Mouse (Mus musculus): ENCODE measurements around the gene Dnmt1. TPM values are rescaled to one million over a fixed set of nuclear protein-coding genes. Genes with fewer than 3 reads are reported as not detected.

Gene Dnmt1
- polyA plus RNA-seq, 1 experiment from 2014 or later, result 104 TPM

DNA sequence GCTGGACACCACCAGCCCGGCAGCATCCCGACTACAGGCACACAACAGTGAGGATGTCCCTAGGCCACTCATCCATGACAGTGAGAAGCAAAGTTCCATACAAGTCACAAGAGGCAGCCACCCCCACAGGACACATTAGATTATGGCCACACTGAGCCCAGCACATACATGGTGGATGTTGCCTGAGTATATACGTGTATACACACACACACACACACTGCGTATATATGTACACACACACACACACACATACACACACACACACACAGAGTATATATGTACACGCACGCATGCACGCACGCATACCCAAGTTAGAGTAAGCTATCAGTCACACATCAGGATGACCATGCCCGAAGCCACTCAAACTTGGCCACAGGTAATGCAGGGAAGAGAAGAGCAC lies 64.3 kb downstream of the Dnmt1 start:
- DNase-seq (ENCODE audit: low spot score), result no peak
- no peaks in the 10 kb centered on the region for H3K27me3 ChIP-seq (ENCODE audit: insufficient read depth, poor library complexity, severe bottlenecking)
- H3K9me3 ChIP-seq, result no peaks in the 10 kb centered on the region
- H3K27ac ChIP-seq, result no peak overlapping the region
- WGBS, result 96% methylated on average over 9 of the region's 9 CpGs
- peaks cover 20% of the 10 kb centered on the region for H3K4me1 ChIP-seq (replicated peaks)
- no peak overlapping the region for H3K4me3 ChIP-seq
- peaks cover 69% of the 10 kb centered on the region for H3K36me3 ChIP-seq

DNA sequence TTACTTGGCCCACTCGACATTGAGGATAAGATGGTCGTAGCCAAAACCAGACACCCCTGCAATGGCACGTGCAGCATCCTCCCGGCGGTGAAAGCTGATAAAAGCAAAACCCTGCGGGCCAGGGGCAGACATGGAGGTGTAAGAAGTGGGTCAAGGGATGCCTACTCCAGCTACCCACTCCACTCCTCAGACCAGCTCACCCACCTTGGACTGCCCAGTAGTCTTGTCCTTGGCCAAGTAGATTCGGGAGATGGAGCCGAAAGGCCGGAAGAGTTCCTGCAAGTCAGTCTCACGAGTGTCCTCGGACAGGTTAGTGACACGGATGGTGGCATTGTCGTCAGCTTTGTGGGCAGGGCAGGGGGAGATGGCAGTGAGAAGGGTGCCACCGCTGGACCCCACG lies 65.1 kb downstream of the Dnmt1 start:
- WGBS, result 92% methylated on average over 15 of the region's 15 CpGs
- Histone ChIP-seq H3K9me3 (no peaks in the 10 kb centered on the region), H3K27me3 (ENCODE audit: insufficient read depth, poor library complexity, severe bottlenecking) (no peaks in the 10 kb centered on the region), H3K4me1 (replicated peaks) (peaks cover 22% of the 10 kb centered on the region), H3K27ac (no peak overlapping the region), H3K4me3 (no peak overlapping the region), H3K36me3 (peaks cover 77% of the 10 kb centered on the region)
- DNase-seq (ENCODE audit: low spot score), result no peak

DNA sequence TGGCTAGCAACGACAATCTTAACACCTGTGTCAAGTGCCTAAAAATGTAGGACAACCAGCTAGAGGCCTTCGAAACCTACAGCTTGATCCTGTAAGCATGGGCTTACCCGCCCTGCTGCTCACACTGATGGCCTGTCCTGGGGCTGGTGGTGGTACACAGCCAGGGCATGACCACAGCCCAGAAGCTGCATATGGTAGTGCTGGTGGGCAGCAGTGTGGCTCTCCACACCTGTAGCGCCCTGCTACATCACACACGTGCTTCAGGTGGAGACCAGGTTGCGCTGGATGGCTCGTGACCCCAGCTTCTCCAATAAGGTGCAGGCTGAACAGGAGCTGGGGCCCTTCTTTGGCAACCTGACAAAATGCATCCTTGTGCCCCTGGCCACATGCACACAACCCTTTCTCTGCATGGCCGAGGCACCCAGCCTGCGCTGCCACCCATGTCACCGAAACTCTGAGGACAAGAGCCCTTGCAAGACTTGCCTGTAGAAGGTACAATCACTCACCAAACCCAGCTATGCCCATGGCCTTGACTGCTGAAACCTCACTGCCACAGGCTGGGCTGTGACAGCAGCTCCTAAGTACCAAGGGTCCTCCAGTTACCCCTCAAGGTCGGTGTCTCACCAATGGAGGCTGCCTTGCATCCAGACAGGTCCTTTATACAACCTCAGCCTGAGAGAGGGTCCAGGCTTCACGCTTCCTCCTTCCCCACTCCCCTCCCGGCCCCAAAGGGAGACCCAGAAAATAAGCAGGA lies 65.9 kb downstream of the Dnmt1 start:
- Histone ChIP-seq H3K9me3 (no peaks in the 10 kb centered on the region), H3K27me3 (ENCODE audit: insufficient read depth, poor library complexity, severe bottlenecking) (no peaks in the 10 kb centered on the region), H3K27ac (no peak overlapping the region), H3K4me3 (no peak overlapping the region), H3K4me1 (replicated peaks) (peaks cover 26% of the 10 kb centered on the region), H3K36me3 (peaks cover 82% of the 10 kb centered on the region)
- WGBS, result 91% methylated on average over 13 of the region's 13 CpGs
- no peak for DNase-seq (ENCODE audit: low spot score)

DNA sequence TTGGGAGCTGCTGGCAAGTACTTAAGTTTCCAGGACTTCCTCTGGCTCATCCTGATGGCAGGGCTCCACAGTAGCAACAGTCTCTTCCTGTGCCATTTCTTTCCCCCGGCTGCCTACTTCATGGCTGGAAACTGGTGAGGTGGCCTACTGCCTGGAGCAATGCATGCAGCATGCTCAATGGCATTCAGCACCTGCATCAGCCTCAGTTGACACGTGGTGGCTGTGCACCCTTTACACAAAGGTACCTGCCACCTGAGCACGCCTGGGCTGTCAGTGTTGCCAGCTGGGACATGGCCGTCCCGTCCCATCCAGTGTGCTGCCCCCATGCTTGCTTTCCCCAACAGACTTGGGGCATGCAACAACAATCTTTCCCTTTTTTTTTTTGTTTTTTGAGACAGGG lies 66.6 kb downstream of the Dnmt1 start:
- Histone ChIP-seq H3K4me1 (replicated peaks) (peaks cover 30% of the 10 kb centered on the region), H3K9me3 (no peaks in the 10 kb centered on the region), H3K27me3 (ENCODE audit: insufficient read depth, poor library complexity, severe bottlenecking) (no peaks in the 10 kb centered on the region), H3K4me3 (no peak overlapping the region), H3K27ac (no peak overlapping the region), H3K36me3 (peaks cover 82% of the 10 kb centered on the region)
- no peak for DNase-seq (ENCODE audit: low spot score)
- 72% methylated on average over 5 of the region's 5 CpGs for WGBS

DNA sequence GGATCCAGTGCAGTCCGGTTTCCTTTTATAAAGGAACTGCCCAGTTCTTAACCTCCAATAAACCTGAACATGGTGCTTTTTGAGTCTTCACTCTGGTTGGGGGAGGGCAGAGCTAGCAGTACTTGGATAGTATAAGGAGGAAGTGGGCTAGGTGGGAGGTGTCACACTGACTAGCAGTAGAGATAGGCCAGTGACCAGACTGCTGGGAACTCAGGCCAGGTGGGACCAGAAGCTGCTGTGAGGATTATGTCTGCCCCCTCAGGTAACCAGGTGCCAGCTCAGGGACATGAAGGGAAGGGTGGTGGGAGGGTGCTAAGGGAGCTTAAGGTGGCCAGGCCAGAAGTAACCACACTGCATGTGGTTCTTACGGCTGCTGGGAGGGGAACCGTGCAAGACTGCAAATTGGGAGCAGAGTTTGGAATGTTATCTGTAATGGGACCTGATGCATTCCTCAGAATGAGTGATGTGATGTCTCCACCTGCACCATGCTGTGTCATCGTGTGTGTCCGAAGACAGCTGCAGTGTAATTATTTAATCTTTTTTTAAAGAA lies 67.5 kb downstream of the Dnmt1 start:
- peaks cover 21% of the 10 kb centered on the region for H3K4me1 ChIP-seq (replicated peaks)
- H3K9me3 ChIP-seq, result no peaks in the 10 kb centered on the region
- no peak overlapping the region for H3K27ac ChIP-seq
- H3K27me3 ChIP-seq (ENCODE audit: insufficient read depth, poor library complexity, severe bottlenecking), result no peaks in the 10 kb centered on the region
- H3K36me3 ChIP-seq, result peaks cover 81% of the 10 kb centered on the region
- no peak overlapping the region for H3K4me3 ChIP-seq
- no peak for DNase-seq (ENCODE audit: low spot score)
- WGBS, result 78% methylated on average over 5 of the region's 5 CpGs

DNA sequence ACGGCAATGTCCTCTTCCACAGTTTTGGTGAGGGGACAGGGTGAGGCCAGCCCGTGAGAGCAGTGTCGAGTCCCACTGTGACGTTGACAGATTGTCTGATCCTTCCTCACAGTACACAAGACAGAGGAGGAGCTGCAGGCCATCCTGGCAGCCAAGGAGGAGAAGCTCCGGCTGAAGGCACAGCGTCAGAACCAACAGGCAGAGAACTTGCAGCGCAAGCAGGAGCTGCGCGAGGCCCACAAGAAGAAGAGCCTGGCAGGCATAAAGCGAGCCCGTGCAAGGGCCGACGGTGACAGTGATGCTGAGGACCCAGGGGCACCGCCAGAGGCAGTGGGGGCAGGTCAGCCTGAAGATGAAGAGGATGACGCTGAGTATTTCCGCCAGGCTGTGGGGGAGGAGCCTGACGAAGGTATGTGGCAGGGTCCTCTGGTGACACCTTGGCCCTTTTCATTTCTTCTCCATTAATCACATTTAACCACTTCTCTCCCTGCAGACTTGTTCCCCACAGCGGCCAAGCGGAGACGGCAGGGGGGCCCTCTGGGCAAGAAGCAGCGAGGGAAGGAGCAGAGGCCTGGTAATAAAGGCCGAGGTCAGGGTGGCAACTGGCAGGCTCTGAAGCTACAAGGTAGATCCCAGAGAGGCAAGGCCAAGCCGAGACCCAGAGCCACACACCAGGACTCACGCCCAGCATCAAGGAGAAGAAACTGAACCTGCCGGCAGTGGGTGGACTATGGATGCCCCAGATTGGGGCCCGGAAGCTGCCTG lies 68.2 kb downstream of the Dnmt1 start:
- Histone ChIP-seq H3K4me3 (no peak overlapping the region), H3K9me3 (no peaks in the 10 kb centered on the region), H3K4me1 (replicated peaks) (peaks cover 15% of the 10 kb centered on the region), H3K27ac (no peak overlapping the region), H3K36me3 (peaks cover 74% of the 10 kb centered on the region), H3K27me3 (ENCODE audit: insufficient read depth, poor library complexity, severe bottlenecking) (no peaks in the 10 kb centered on the region)
- DNase-seq (ENCODE audit: low spot score), result no peak
- 86% methylated on average over 26 of the region's 26 CpGs for WGBS

DNA sequence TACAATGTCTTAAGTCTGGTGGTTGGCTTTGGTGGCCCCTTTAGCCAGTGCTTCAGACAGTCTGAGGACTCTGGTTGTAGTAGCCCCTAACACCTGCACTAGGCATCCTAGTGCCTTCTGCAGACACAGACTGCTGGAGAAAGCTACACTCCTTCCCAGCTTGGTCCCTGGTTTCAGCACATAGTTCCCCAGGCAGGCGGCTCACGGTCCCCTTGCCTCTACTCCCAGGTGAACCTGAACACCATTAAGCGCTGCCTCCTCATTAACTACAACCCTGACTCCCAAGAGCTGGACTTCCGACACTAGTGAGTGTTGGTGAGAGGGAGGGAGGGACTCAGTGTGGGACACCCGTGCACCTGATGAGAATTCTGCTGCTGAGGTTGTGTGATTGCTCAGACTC lies 69.3 kb downstream of the Dnmt1 start:
- H3K27ac ChIP-seq, result no peak overlapping the region
- peak overlapping the region; percentile 11 for H3K4me3 ChIP-seq
- H3K9me3 ChIP-seq, result no peaks in the 10 kb centered on the region
- no peaks in the 10 kb centered on the region for H3K27me3 ChIP-seq (ENCODE audit: insufficient read depth, poor library complexity, severe bottlenecking)
- 94% methylated on average over 5 of the region's 5 CpGs for WGBS
- peaks cover 63% of the 10 kb centered on the region for H3K36me3 ChIP-seq
- no peak for DNase-seq (ENCODE audit: low spot score)
- H3K4me1 ChIP-seq (replicated peaks), result peaks cover 15% of the 10 kb centered on the region

DNA sequence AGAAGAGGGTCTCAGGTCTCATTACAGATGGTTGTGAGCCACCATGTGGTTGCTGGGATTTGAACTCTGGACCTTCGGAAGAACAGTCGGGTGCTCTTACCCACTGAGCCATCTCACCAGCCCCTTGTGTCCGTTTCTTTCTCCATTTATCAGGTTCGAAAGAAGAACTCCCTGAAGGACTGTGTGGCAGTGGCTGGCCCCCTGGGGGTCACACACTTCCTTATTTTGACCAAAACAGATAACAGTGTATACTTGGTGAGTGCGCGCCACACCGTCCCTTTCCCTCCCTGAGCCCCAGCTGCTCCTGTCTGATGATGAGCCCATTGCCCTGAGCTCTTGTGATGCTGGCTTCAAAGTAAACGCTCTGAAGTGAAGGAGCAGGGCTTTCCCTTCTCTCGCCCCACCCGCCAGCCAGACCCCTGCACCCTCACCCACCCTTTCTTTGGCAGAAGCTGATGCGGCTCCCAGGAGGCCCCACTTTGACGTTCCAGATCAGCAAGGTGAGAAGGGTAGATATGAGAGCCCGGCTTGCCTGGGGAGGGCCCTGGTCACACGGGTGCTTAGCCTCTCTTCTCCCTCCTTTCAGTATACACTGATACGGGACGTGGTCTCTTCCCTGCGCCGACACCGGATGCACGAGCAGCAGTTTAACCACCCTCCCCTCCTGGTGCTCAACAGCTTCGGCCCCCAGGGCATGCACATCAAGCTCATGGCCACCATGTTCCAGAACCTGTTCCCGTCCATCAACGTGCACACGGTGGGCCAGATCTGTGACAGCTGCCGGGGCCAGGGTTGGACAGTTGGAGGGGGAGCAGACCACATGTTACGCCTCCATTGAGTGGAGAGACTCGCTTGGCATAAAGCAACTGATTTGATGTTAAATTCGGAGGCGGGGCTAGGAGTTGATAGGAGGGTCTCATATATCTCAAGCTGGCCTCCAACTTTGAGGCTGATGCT lies 70.2 kb downstream of the Dnmt1 start:
- no peaks in the 10 kb centered on the region for H3K27me3 ChIP-seq (ENCODE audit: insufficient read depth, poor library complexity, severe bottlenecking)
- peaks cover 15% of the 10 kb centered on the region for H3K4me1 ChIP-seq (replicated peaks)
- DNase-seq (ENCODE audit: low spot score), result no peak
- H3K4me3 ChIP-seq, result peak overlapping the region; percentile 98
- H3K9me3 ChIP-seq, result 0 out of 2 replicates have a peak, but pooled peaks cover 5% of the 10 kb centered on the region
- H3K36me3 ChIP-seq, result peaks cover 54% of the 10 kb centered on the region
- H3K27ac ChIP-seq, result no peak overlapping the region
- WGBS, result 88% methylated on average over 29 of the region's 29 CpGs

DNA sequence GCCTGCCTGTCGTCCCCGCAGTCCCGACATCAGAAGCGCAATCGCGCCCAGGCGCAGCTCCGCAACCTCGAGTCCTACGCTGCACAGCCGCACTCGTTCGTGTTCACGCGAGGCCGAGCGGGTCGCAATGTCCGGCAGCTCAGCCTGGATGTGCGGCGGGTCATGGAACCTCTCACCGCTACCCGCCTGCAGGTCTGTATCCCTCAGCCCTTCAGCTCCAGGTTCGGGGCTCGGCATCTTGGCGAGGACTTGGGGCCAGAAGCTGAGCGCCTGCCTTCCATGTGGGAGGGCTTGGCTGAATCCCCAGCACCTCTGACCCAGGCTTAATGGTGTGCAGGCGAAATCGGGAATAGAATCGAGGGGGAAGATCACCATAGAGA lies 71.3 kb downstream of the Dnmt1 start:
- DNase-seq (ENCODE audit: low spot score), result no peak
- WGBS, result under 1% methylated on average over 30 of the region's 30 CpGs
- Histone ChIP-seq H3K4me1 (replicated peaks) (peaks cover 15% of the 10 kb centered on the region), H3K4me3 (peak overlapping the region; percentile 98), H3K36me3 (peaks cover 43% of the 10 kb centered on the region), H3K27ac (peak overlapping the region; percentile 94), H3K9me3 (0 out of 2 replicates have a peak, but pooled peaks cover 6% of the 10 kb centered on the region), H3K27me3 (ENCODE audit: insufficient read depth, poor library complexity, severe bottlenecking) (no peaks in the 10 kb centered on the region)

DNA sequence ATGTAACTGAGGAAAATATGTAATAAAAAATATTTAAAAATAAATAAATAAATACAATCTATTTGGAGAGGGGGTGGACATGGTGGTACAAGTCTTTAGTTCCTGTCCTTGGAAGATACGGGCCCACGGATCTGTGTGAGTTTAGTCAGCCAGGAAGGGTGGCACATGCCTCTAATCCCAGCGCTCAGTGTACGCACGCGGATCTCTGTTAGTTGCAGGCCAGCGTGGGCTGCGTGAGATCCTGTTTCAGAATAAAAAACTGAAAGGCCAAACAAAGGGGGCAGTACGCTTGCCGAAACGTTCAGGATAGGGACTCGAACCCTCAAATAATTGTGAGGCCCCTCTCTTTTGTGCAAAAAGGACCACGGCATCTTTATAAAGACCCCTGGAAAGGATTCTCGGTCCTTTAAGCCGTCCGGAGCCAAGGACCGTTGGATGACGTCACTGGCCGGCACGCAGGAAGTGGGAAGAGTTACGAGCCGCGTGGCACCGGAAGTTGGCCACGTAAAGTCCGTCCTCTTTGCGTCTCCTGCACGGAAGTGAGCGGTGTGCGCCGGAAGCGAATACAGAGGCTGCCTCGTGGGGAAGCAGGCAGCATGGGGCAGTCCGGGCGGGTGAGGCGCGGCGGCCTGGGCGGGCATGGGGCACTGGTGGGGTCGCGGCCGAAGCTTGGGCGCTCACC lies 71.8 kb downstream of the Dnmt1 start, which contains the start of gene Ppan:
TSS of gene Ppan (plus strand) at position 472 of the 682 bp plus-strand sequence.
- peaks cover 37% of the 10 kb centered on the region for H3K36me3 ChIP-seq
- under 1% methylated on average over 43 of the region's 43 CpGs for WGBS
- H3K27ac ChIP-seq, result peak within 1 kb of the TSS; percentile 94
- H3K4me1 ChIP-seq (replicated peaks), result peaks cover 15% of the 10 kb centered on the region
- H3K9me3 ChIP-seq, result 0 out of 2 replicates have a peak, but pooled peaks cover 6% of the 10 kb centered on the region
- DNase-seq (ENCODE audit: low spot score), result peak; percentile 95
- H3K4me3 ChIP-seq, result peak within 1 kb of the TSS; percentile 98
- no peaks in the 10 kb centered on the region for H3K27me3 ChIP-seq (ENCODE audit: insufficient read depth, poor library complexity, severe bottlenecking)

DNA sequence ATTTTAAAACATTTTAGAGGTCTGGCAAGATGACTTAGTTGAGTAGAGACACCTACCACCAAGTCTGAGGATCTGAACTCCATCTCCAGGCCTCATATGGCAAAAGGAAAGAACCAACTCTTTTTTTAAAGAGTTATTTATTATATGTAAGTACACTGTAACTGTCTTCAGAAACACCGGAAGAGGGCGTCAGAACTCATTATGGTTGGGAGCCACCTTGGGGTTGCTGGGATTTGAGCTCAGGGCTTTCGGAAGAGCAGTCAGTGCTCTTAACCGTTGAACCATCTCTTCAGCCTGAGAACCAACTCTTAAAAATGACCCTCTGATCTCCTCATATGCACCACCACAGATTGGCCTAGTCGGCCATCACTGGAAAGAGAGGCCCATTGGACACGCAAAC lies 72.5 kb downstream of the Dnmt1 start:
- H3K9me3 ChIP-seq, result 0 out of 2 replicates have a peak, but pooled peaks cover 6% of the 10 kb centered on the region
- peaks cover 31% of the 10 kb centered on the region for H3K36me3 ChIP-seq
- DNase-seq (ENCODE audit: low spot score), result no peak
- H3K4me3 ChIP-seq, result peak overlapping the region; percentile 98; the same call in 1 of the 2 replicates
- WGBS, result 84% methylated on average over 6 of the region's 6 CpGs
- H3K4me1 ChIP-seq (replicated peaks), result peaks cover 15% of the 10 kb centered on the region
- no peaks in the 10 kb centered on the region for H3K27me3 ChIP-seq (ENCODE audit: insufficient read depth, poor library complexity, severe bottlenecking)
- 0 out of 2 replicates have a peak overlapping the region, but pooled peaks have one; percentile 35 for H3K27ac ChIP-seq

DNA sequence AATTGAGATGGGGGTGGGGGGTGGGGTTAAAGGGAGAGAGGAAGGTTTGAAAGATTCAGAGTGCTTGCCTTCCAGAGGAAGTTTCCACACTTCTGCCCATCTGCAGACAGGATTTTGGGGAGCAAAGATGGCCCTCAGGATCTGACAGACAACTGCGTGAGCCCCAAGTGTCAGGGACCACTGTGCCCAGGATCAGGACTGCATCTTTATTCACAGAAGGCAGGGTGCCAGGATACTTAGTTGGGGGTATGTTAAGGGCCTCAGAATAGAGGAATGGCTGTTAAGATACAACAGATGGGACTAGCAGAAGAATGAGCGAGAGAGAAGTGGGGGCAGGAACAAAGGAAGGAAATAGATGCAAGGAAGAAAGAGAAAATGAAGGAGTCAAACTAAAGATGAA lies 73.1 kb downstream of the Dnmt1 start:
- Histone ChIP-seq H3K9me3 (0 out of 2 replicates have a peak, but pooled peaks cover 6% of the 10 kb centered on the region), H3K4me3 (no peak overlapping the region), H3K27me3 (ENCODE audit: insufficient read depth, poor library complexity, severe bottlenecking) (no peaks in the 10 kb centered on the region), H3K4me1 (replicated peaks) (peaks cover 15% of the 10 kb centered on the region), H3K36me3 (peaks cover 25% of the 10 kb centered on the region), H3K27ac (no peak overlapping the region)
- DNase-seq (ENCODE audit: low spot score), result no peak
- 93% methylated on average over 2 of the region's 2 CpGs for WGBS
